Mouse (Mus musculus) megakaryocyte, embryonic 14.5 days (primary cell): ENCODE data around the gene Ptrh2. TPM values are rescaled to one million over a fixed set of nuclear protein-coding genes. Genes with fewer than 3 reads are reported as not detected.
A peak's percentile ranks its signal among the peaks of the same experiment; 100 is the strongest.

Experiments
- H3K27me3 ChIP-seq: replicated peaks from 2 replicates; pipeline ENCODE3; 2012; ENCODE audit warnings: inconsistent platforms
- H3K36me3 ChIP-seq: replicated peaks from 2 replicates; pipeline ENCODE3; 2012; ENCODE audit warnings: low read length, inconsistent platforms, mixed read lengths
- H3K4me1 ChIP-seq: 2 replicates; pipeline ENCODE4 v1.6.1; 2012; ENCODE audit warnings: inconsistent platforms
- H3K4me3 ChIP-seq: replicated peaks from 2 replicates; pipeline ENCODE3; 2012; ENCODE audit warnings: moderate library complexity, mild to moderate bottlenecking, inconsistent platforms
- H3K9me3 ChIP-seq: 2 replicates; pipeline ENCODE4 v1.6.1; 2012; ENCODE audit warnings: inconsistent platforms
- FLI1 ChIP-seq: IDR thresholded peaks from 2 replicates; pipeline ENCODE4 v1.6.1; 2012; ENCODE audit warnings: low read length, inconsistent platforms, mixed read lengths
- GATA1 ChIP-seq: IDR thresholded peaks from 3 replicates; pipeline ENCODE4 v1.6.1; 2012; ENCODE audit warnings: mixed read lengths, low read length, inconsistent platforms, borderline replicate concordance
- polyA plus RNA-seq: library from polyadenylated mRNA; stranded (reverse); fragments of >175 nt; gene quantifications from 2 replicates; pipeline ENCODE4 v1.2.3, GENCODE M21; 2012; ENCODE audit warnings: low replicate concordance; ENCODE audit not compliant: insufficient read depth

The Ptrh2 gene
- polyA plus RNA-seq, 1 experiment, result 0.45 TPM

DNA sequence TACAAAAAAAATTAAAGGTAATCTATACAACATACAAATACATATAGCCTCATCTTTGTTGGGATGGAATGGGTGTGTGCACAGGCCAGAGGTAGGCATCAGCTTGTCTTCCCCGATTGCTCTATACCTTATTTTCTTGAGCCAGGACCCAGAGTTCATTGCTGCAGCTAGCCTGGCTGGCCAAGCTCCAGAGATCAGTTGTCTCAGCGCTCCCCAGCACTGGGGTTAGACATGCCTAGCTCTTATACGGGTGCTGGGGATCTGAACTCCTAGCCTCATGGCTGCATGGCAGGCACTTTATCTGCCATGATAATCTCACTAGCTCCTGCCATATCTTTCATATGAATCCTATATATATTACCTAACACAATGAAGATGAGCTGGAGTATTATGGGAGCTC, 15.6 kb upstream of the Ptrh2 start:
- peaks cover 62% of the 10 kb centered on the region for H3K4me1 ChIP-seq
- TF ChIP-seq FLI1 (no peak), GATA1 (no peak)
- no peak overlapping the region for H3K4me3 ChIP-seq
- H3K36me3 ChIP-seq, result peaks cover 24% of the 10 kb centered on the region
- H3K27me3 ChIP-seq, result no peaks in the 10 kb centered on the region
- H3K9me3 ChIP-seq, result no peaks in the 10 kb centered on the region

DNA sequence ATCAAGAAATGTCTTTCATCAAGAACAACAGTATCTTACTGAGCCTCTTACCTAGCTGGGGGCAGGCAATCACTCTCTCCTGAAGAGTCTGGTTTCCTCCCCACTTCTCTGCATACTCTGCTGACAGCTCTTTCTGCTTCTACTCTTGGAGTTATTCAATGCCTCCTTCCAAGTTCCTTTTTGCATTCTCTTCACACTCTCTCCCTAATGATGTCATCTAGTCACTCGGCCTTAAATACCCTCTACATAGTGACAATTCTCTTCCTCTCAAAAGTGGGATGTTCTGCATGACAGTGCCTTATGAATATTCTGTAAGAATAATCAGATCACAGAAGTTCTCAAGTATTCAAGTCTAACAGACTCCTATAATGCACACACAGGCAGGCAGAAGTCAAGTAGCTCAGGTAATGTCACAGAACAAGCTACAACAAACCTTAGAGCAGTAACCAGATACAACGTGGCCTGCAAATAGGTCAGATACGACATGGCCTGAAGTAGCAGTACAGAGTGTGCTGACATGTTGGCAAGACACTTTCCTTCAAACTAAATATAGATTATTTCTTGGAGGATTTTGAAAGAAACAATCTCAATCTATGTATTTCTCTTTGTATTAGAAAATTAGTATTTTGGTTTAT, 12.6 kb upstream of the Ptrh2 start:
- no peak overlapping the region for H3K4me3 ChIP-seq
- TF ChIP-seq GATA1 (no peak), FLI1 (no peak)
- no peaks in the 10 kb centered on the region for H3K9me3 ChIP-seq
- peaks cover 59% of the 10 kb centered on the region for H3K4me1 ChIP-seq
- peaks cover 2% of the 10 kb centered on the region for H3K36me3 ChIP-seq
- H3K27me3 ChIP-seq, result no peaks in the 10 kb centered on the region

DNA sequence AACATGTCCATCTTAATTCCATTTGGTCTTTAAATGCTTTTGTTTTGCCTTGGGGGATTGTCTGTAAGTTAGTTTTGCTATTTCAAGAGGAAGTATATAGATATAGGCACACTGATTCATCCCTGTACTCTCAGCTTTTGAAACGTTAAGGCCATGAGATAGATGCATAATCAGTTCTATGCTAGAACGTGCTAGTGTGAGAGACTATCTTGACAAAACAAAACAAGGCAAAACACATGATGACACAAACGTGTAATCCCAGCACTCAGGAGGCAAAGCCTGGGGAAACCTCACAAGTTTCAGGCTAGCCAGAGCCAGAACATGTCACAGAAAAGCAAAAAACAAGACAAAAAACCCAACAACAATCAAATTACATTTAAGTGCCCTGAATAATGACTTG, 11.0 kb upstream of the Ptrh2 start:
- H3K36me3 ChIP-seq, result peaks cover 13% of the 10 kb centered on the region

DNA sequence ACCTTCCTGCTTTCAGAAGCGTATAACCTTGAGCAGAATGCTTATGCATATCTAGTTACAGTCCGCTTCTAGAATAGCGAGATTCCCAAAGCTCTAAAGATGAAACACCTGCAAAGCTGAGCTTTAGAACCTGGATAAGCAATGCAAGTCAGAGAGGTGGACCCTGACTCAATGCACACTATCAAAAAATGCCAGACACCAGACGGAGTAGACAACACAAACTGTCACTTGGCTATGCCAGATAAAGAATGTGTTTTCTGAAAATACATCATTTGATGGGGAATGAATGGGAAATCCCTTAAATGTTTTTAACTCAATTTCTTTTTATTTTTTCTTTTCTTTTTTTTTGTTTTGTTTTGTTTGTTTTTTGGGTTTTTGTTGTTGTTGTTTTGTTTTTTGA, 8.3 kb upstream of the Ptrh2 start:
- Histone ChIP-seq H3K4me1 (peaks cover 49% of the 10 kb centered on the region), H3K9me3 (no peaks in the 10 kb centered on the region), H3K27me3 (no peaks in the 10 kb centered on the region), H3K4me3 (no peak overlapping the region), H3K36me3 (peaks cover 13% of the 10 kb centered on the region)
- no peak for TF ChIP-seq GATA1
- TF ChIP-seq FLI1, result no peak

More for the DNA sequence above, 11.0 kb upstream of the Ptrh2 start:
- no peak overlapping the region for H3K4me3 ChIP-seq
- H3K4me1 ChIP-seq, result peaks cover 53% of the 10 kb centered on the region
- no peaks in the 10 kb centered on the region for H3K9me3 ChIP-seq
- TF ChIP-seq FLI1 (no peak), GATA1 (no peak)
- no peaks in the 10 kb centered on the region for H3K27me3 ChIP-seq

DNA sequence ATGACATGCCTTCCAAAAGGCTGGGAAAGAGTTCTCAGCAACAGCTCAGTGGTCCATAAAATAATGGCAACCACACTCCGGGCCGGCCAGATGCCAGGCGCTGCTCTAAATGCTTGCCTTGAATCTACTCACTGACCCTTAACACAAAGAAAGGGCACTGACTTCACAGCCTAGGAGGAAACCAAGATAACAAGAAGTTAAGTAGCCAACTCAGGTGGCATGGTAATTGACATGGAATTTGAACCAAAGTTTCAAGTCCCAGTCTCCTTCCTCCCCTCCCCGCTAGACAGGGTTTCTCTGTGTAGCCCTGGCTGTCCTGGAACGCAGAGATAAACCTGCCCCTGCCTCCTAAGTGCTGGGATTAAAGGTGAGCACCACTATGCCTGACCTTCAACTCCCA, 4.8 kb upstream of the Ptrh2 start:
- H3K9me3 ChIP-seq, result no peaks in the 10 kb centered on the region
- H3K4me3 ChIP-seq, result no peak overlapping the region
- no peaks in the 10 kb centered on the region for H3K27me3 ChIP-seq
- no peak for TF ChIP-seq FLI1
- TF ChIP-seq GATA1, result no peak
- H3K4me1 ChIP-seq, result peaks cover 32% of the 10 kb centered on the region; the same call in 1 of the 2 replicates
- H3K36me3 ChIP-seq, result peaks cover 13% of the 10 kb centered on the region

DNA sequence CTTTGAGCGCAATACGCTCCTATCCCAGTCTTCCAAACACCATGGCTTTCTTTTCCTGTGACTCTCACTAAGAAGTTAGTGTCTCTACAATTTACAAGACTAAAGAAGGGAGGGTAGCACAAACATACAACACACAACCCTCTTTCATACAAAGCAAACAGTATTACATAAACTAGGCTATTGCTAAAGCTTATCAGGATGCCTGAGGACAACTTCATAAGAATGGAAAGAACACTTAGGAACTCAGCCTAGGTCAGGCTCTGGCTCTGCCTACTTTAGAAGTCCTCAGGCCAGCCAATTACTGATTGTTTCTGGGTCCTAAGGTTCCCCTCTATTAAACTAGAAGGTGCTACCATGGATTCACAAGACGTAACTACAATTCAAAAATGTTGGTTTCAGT, 3.1 kb upstream of the Ptrh2 start:
- Histone ChIP-seq H3K27me3 (no peaks in the 10 kb centered on the region), H3K4me3 (no peak overlapping the region), H3K4me1 (peaks cover 41% of the 10 kb centered on the region), H3K9me3 (no peaks in the 10 kb centered on the region), H3K36me3 (peaks cover 11% of the 10 kb centered on the region)
- TF ChIP-seq FLI1, result no peak
- TF ChIP-seq GATA1, result no peak

DNA sequence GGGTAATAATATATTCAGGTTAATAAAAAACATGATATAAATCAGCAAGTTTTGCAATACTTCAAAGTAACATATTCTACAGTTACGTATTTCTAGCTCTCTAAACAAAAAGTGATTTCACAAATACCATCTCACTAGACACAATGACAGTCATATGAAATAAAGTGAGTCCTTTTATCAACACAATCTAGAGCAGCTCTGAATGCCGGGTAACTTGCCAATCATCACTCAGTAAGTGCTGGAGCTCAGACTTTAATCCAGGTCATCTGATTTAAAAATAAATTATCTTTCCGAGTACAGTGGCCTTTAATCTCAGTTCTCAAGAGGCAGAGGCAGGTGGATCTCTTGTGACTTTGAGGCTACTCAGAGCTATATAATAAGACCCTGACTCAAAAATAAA, 2.4 kb upstream of the Ptrh2 start:
- H3K4me3 ChIP-seq, result no peak overlapping the region
- H3K36me3 ChIP-seq, result peaks cover 10% of the 10 kb centered on the region
- H3K4me1 ChIP-seq, result peaks cover 43% of the 10 kb centered on the region
- no peaks in the 10 kb centered on the region for H3K9me3 ChIP-seq
- TF ChIP-seq FLI1 (no peak), GATA1 (no peak)
- no peaks in the 10 kb centered on the region for H3K27me3 ChIP-seq

DNA sequence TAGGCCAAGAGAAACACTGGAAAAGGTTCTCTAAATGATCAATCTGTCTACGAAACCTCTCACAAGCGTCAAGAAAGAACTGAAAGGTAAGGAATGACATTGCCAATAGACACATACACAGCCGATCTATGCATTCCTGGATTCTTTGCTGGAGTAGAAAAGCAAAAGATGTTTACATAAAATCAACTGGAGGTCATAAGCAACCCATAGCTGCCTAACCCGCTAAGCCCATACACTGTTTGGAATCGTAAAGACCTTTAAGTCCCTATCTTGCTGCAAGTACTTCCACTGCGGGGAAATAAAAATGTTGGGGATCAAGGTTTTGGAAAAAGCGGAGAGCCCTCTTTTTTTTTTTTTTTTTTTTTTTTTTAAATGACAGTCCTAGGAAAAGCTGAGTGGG, 924 bp upstream of the Ptrh2 start:
- no peak for TF ChIP-seq FLI1
- no peak for TF ChIP-seq GATA1
- peak overlapping the region; percentile 99 for H3K4me3 ChIP-seq
- H3K9me3 ChIP-seq, result no peaks in the 10 kb centered on the region
- peaks cover 52% of the 10 kb centered on the region for H3K4me1 ChIP-seq
- H3K27me3 ChIP-seq, result no peaks in the 10 kb centered on the region
- H3K36me3 ChIP-seq, result peaks cover 9% of the 10 kb centered on the region

DNA sequence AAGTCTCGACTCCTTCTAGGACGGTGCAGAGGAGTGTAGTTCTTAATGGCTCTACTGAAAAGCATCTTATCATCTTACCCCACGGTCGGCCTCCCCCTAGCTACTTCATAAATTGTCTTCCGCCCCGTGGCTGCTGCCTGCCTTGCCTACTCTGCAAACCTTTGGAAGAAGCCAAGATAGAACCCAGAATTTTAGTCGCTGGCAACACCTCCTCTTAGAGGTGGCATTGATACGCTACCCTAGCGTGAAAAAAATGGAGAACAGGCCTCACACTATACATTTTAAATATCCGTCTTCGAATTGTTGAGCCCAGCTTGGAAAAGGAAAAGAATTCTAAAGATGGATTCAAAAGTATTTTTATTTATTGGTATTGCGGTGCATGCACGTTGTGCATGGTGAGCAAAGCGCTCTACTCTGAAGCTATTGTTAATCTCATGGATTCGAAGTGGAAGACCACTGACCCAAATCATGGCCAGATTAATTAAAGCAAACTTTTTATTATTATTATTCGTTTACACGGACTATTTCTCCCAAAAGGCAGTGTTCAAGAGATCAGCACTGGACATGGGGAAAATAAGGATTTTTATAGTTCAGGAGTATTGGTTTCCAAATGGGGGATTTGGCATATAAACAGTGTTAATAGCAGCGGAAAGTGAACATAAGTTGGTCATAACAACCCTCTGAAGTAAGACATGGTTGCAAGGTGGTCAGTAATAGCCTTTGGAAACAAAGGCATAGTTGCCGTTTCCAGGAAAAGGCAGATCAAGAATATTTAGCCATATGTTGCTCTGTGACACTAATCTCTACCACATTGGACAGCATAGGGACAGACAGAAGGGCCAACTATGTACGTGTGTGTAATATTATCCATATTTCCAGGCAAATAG, 584 bp downstream of the Ptrh2 start:
- no peaks in the 10 kb centered on the region for H3K9me3 ChIP-seq
- H3K4me3 ChIP-seq, result peak overlapping the region; percentile 99
- TF ChIP-seq GATA1, result no peak
- TF ChIP-seq FLI1, result no peak
- H3K36me3 ChIP-seq, result peaks cover 22% of the 10 kb centered on the region
- H3K27me3 ChIP-seq, result no peaks in the 10 kb centered on the region
- H3K4me1 ChIP-seq, result peaks cover 47% of the 10 kb centered on the region

DNA sequence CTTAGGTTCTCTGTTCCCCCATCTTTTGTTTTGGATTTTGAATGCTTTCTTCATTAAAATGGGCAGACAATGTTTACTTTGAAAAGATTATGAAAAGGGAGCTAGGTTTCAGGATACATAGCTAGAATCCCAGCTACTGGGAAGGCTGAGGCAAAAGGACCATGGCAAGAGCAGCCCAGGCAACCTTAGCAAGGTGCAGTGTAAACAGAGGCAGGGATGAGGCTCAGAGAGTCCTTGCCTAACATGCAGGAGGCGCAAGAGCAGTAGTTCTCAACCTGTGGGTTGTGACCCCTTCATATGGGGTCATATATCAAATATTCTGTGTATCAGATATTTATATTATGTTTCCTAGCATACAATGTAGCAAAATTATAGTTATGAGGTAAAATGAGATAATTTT, 1.6 kb downstream of the Ptrh2 start:
- Histone ChIP-seq H3K9me3 (no peaks in the 10 kb centered on the region), H3K4me1 (peaks cover 43% of the 10 kb centered on the region), H3K36me3 (peaks cover 32% of the 10 kb centered on the region), H3K27me3 (no peaks in the 10 kb centered on the region), H3K4me3 (peak overlapping the region; percentile 83)
- TF ChIP-seq FLI1 (no peak), GATA1 (no peak)
